Mouse (Mus musculus) layer of hippocampus, adult 2 months (tissue): ENCODE data around the gene Fam3a. TPM values are rescaled to one million over a fixed set of nuclear protein-coding genes. Genes with fewer than 3 reads are reported as not detected.

ENCODE experiments used
- DNase-seq, 2 experiments: peaks; one replicate each; pipeline ENCODE4 v3.0.0; 2022; ENCODE audit warnings: low spot score in 2 of 2
- H3K27ac ChIP-seq: fragments of 200-600 bp; 2 replicates; pipeline ENCODE4 v1.8.1; 2022
- H3K4me3 ChIP-seq: fragments of 200-600 bp; 2 replicates; pipeline ENCODE4 v1.8.1; 2022; ENCODE audit warnings: mild to moderate bottlenecking
- CTCF ChIP-seq: fragments of 200-600 bp; conservative IDR thresholded peaks from 2 replicates; pipeline ENCODE4 v1.8.1; 2022; ENCODE audit warnings: antibody characterized with exemption, mild to moderate bottlenecking, moderate library complexity
- long read RNA-seq, 2 experiments: library from polyadenylated mRNA; stranded (forward); transcript quantifications; one replicate each; pipeline ENCODE4 v2.0.0; 2021; ENCODE audit warnings: borderline mapping rate in 2 of 2
- total RNA-seq, 2 experiments: library from RNA; stranded (reverse); gene quantifications; 2 replicates each; pipeline ENCODE4 v1.2.3; 2021

The Fam3a gene
- total RNA-seq: 10 to 100 TPM; 18.3 to 23.8 TPM
- long read RNA-seq, experiment 1, transcript Fam3a-206 (9 exons, 1,899 nt): major isoform, 9 of 17 reads
- long read RNA-seq, experiment 1, partial matches to known transcripts: 4 of 17 reads
- long read RNA-seq, experiment 1, other reads (novel, unspliced or antisense): 4 of 17 reads
- long read RNA-seq, experiment 2, transcript Fam3a-206 (9 exons, 1,899 nt): major isoform, 19 of 33 reads
- long read RNA-seq, experiment 2, partial matches to known transcripts: 3 of 33 reads
- long read RNA-seq, experiment 2, other reads (novel, unspliced or antisense): 10 of 33 reads

DNA sequence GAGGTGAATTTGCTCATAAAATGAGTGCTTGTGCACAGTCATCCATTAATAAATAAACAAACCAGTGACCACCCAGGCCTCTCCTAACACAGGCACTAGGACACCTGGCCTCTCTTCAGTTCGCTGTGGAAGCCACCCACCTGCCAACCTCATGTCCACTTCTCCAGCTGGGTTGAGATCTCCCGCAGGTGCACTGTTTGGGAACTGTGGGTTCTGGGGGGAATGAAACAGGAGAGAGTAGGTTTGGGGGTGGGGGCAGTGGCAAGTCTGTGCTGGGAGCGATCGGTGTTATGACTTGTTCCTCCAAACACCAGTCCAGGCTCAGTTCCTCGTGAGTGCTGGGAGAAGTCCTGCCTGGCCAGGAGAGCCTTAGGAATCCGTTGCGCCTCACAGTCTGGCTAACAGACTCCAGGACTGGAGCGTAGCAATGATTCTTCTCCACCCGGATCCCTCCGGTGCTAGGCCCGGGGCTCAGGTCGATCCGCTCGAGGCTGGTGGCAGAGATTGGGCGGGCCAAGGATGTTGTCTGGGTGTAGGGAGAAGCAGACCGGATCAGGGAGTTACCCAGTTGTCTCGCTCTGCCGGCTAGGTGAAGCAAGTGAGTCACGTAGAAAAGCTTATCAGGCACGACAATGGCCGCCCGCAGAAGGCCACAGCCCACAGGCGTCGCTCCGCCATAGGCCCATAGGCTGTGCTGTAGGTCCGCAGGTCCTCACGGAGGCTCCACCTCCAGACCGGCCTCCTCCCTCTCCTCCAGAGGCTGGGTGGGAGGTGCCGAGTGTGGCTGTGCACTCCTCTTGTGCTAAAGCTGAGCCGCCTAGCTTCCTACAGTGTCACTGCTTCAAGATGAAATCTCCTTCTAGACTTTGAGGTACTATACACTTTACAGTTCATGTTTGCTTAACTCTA is at the start of gene Fam3a, which contains the start of gene Ikbkg:
Gene Fam3a (minus strand): TSS at position 738 of the 909 bp plus-strand sequence.
Gene Ikbkg (plus strand): TSS at position 756 of the 909 bp plus-strand sequence.
- peak; percentile 75 for TF ChIP-seq CTCF
- H3K27ac ChIP-seq: peak within 1 kb of the TSS; percentile 91
- peak; percentile 68 to 79 for DNase-seq
- peak within 1 kb of the TSS; percentile 71 for H3K4me3 ChIP-seq

DNA sequence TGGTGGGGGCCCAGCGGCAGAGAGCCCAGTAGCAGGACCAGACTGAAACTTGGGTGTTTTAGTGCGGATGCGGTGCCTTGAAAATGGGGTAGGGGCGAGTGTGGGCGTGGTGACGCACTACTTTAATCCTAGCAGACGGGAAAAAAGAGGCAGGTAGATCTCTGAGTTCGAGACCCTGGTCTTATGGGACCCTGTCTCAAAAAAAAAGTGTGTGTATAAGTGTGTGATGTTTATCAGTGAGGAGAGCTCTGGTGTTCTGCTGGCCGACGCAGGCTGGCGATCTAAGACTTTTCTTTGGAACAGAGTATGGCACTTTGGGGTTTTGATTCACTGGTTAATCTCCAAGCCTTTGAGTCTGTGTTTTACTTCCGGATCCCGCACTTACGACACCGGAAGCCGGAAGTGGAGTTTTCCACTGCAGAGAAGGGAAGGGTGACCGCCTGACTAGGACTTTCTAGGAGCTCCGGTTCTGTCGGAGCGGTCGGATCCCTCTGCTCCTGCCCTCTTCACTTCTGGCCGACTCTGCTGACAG is 36.3 kb upstream of the Fam3a start:
- Histone ChIP-seq H3K4me3 (peak overlapping the region; percentile 66), H3K27ac (peak overlapping the region; percentile 94)
- peak; percentile 60 to 70 for DNase-seq
- TF ChIP-seq CTCF: no peak

DNA sequence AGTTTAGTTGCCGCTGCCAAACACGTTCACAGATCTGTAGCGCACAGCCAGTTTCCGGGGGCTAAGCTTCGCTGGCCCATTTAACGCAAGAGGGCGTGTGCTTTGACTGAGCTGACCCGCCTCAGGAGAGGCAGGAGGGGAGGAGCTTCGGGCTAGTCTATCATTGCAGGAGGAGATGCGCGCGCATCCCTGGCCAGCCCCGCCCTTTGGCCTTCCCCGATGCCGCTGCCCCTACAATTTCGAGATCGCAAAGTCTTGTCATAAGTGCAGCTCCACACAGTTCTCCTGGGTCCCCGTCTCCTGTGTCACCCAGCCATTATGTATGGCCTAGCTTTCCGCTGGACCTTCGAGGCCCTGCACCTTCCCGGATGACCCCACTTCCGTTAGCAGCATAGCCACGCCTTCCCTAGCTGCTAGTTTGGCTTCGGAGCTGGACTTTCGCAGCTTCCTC is 35.8 kb upstream of the Fam3a start, which contains the start of gene G6pdx:
Gene G6pdx (minus strand): TSS at position 369 of the 451 bp plus-strand sequence.
- peak within 1 kb of the TSS; percentile 94 for H3K27ac ChIP-seq
- TF ChIP-seq CTCF: peak; percentile 48
- peak within 1 kb of the TSS; percentile 66 for H3K4me3 ChIP-seq
- DNase-seq: peak; percentile 72 to 76

DNA sequence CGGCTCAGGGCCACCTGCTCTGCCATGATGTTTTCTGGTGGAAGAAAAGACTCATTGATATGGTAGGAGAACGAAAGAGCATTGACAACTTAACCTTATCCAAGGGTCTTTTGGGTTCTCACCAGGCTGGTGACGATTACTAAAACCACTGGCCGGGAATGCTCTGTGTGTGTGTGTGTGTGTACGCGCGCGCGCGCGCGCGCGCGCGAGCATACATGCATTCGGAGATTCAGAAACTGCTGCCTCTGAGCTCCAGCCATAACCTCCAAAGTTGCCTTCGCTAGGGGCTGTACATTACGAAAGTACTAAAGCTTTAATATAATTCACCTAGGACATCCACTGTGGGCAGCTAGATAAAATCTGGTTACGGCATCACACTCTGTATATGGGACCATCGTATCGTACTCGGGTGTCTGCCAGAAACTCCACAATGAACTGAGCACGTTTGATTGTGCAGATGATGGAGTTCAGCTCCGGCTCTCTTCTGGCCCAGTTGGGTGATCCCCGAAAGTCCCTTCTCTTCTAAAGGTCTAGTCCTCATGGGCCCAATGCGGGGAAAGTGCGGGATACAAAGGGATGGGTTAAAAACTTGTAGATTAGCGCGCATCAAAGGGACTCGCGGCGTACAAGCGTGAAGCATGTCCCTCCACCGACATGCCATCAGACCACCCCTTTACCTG is 35.2 kb upstream of the Fam3a start:
- TF ChIP-seq CTCF: no peak

DNA sequence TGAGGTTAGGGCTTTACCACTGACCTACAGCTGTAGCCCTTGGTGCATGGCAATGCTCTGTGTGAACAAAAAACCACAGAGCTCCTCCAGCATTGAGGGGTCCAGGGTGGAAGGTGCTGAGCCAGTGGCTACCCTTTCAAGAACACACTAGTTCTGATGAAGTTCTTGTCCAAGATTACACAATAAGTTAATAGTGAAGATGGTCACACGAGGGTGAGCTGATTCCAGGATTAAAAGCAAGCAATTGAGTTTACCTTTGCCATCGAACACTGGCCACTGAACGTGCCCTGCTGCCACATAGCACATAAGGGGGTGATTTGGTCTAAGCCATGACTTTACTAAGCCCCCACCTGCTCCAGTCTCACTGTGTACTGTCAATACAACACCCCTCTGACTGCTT is 34.0 kb upstream of the Fam3a start:
- H3K4me3 ChIP-seq: no peak overlapping the region
- TF ChIP-seq CTCF: no peak
- no peak for DNase-seq
- H3K27ac ChIP-seq: no peak overlapping the region

More for the DNA sequence above, 35.2 kb upstream of the Fam3a start:
- peak overlapping the region; percentile 94 for H3K27ac ChIP-seq
- H3K4me3 ChIP-seq: peak overlapping the region; percentile 66
- DNase-seq: peak in 1 of 2 experiments; percentile 2

DNA sequence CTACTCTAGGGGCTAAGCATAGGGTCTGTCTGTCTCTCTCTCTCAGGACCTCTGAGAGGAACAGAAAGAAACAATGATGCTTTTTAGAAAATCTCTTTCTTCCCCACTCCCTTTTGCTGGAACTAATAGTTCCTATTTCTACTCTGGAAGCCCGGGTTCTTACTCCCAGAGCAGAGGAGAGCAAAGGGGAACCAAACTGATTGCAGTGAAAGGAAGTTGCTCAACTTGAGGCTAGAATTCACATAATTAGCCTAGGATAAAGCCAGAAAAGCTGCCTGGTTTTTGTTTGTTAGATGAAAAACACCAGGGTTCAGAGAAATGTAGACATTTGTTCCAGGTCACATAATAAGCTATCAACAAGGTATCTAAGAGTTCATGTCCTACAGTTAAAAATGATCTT is 33.2 kb upstream of the Fam3a start:
- no peak for DNase-seq
- Histone ChIP-seq H3K27ac (no peak overlapping the region), H3K4me3 (no peak overlapping the region)
- TF ChIP-seq CTCF: no peak

DNA sequence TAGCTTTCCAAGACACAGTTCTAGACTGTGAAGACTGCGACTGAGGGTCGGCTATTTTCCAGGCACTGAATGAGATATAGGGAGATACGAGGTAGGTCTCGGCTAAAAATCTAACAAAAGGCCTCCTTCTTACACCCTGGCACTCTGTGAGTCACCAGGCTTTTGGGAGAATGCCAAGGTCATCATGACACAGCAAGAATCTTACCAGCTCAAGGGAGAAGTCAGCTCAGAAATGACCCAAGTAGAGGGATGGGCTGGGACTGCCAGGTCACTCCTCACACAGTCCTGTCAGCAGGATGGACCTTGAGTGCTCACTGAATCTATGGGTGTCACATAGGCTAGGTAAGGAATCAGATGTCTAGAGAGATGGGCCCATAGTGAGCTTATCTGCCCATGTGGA is 32.1 kb upstream of the Fam3a start:
- no peak for TF ChIP-seq CTCF
- H3K27ac ChIP-seq: no peak overlapping the region
- no peak for DNase-seq
- H3K4me3 ChIP-seq: no peak overlapping the region

DNA sequence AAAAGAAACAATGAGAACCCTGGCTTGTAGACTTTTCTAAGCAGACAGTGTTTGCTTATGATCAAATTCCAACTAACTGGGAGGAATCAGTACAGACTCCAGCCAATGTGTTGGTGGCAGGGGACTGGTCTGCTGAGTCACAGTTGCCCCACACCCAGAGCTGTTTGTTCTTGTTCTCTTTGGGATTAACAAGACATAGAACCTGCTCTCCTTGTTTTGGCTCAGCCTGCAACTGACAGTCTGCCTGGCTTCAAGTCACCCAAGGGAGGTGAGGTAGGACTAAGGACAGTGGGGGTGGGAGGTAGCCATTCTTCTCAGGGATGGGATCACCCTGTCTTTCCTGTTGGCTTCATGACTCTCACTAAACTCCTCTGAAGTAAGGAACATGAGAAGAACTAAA is 31.4 kb upstream of the Fam3a start:
- no peak for TF ChIP-seq CTCF

DNA sequence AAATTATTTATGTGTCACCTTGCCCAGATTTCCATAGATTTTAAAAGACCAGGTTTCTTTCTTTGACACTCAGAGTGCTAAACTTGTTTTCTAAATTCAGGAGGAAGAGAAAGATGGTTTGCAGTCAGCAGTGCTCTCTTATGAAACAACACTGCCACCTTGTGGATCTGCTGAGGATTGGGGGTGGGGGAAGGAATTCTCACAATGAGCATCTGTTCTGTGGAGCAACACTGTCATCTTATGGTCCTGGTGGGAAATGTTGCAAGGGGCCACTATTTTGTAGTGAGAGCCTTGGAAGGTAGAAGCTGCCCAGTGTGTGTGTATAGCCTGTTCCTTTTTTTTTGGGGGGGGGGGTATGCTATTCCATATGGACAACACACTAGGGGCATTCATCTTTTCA is 20.3 kb upstream of the Fam3a start:
- Histone ChIP-seq H3K27ac (no peak overlapping the region), H3K4me3 (no peak overlapping the region)
- DNase-seq: peak; percentile 70 to 79
- peak; percentile 85 for TF ChIP-seq CTCF

More for the DNA sequence above, 31.4 kb upstream of the Fam3a start:
- DNase-seq: no peak
- H3K4me3 ChIP-seq: no peak overlapping the region
- no peak overlapping the region for H3K27ac ChIP-seq

DNA sequence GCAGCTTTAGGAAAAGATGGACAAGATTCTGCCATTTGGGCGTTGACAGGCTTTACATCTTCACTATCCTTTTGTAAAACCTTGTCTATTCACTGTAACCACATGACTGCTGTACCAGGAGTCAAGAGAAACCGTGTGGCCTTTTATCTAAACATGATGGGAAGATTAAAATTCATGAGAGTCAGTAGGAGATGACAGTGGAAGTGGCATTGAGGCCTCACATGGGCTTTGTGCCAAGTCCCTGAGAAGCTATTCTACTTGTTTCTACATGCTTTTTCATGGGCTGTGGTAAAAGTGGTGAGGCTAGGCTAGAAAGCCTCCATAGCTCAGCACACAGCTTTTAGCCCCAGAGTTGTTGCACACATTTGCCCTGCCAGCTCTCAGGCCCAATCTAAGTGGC is 15.3 kb upstream of the Fam3a start:
- no peak for DNase-seq
- no peak for TF ChIP-seq CTCF
- Histone ChIP-seq H3K27ac (no peak overlapping the region), H3K4me3 (no peak overlapping the region)

DNA sequence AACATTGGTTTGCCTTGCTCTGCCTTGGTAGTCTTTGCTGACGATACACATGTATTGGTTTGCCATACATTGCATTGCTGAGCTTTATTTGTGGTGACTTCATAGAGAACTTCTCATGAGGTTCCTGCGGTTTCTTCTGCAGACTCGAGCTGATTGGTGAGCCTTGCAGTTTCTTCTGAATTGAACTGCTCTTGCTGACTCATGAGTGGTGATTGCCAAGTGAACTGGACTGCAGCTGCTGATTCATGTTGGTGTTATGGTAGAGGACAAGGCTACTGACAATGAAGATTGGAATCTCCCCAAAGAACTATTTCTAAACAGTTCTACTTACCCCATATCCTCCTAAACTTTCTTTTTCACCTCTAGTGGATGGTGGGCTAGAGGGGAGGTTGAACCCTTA is 7.1 kb upstream of the Fam3a start:
- Histone ChIP-seq H3K4me3 (no peak overlapping the region), H3K27ac (no peak overlapping the region)
- no peak for DNase-seq
- TF ChIP-seq CTCF: no peak

DNA sequence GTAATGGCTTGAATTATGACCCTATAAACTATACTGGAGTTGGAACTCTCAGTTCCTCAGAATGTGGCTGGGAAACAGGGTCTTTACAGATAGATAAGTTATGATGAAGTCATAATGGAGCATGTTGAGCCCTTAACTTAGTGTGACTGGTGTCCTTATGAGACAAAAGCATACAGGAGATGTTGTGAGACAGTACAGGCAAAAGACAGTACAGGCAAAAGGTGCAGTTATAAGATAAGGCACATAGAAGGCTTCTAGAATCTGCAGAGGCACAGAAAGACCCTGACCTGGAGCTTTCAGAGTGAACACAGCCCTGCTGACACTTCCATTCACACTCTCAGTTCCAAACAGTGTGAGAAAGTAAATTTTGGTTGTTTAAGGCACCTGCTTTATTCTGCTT is 4.9 kb downstream of the Fam3a start:
- Histone ChIP-seq H3K27ac (no peak overlapping the region), H3K4me3 (no peak overlapping the region)
- TF ChIP-seq CTCF: no peak
- no peak for DNase-seq
